Mouse (Mus musculus) Muller cell, postnatal 12 days (primary cell): ENCODE measurements around the gene Rpl22.
A peak's percentile ranks its signal among the peaks of the same experiment; 100 is the strongest.

Experiments used
- DNase-seq: peaks from one replicate; pipeline ENCODE4 v3.0.0-alpha.2; 2015; ENCODE audit errors: inconsistent ontology term

The Rpl22 gene

GRCm38 (mm10) chr4:152296874-152297861 is 28.4 kb upstream of the Rpl22 start, which contains the start of gene Icmt:
TSS of gene Icmt (plus strand) at chr4:152297227.
- DNase-seq: peak; percentile 99

- DNase-seq: no peak
These were observed 26.7 kb upstream of the Rpl22 start for GRCm38 (mm10) chr4:152298836-152299235.

GRCm38 (mm10) chr4:152300375-152300774 is 25.2 kb upstream of the Rpl22 start:
- no peak for DNase-seq

- DNase-seq: no peak
These were observed 23.5 kb upstream of the Rpl22 start for GRCm38 (mm10) chr4:152302012-152302411.

- DNase-seq: no peak
These were observed 22.4 kb upstream of the Rpl22 start for GRCm38 (mm10) chr4:152303172-152303571.

- DNase-seq: no peak
These were observed 20.9 kb upstream of the Rpl22 start for GRCm38 (mm10) chr4:152304685-152305084.

GRCm38 (mm10) chr4:152305991-152306390 is 19.6 kb upstream of the Rpl22 start:
- no peak for DNase-seq

GRCm38 (mm10) chr4:152307542-152307941 is 18.0 kb upstream of the Rpl22 start:
- no peak for DNase-seq

- no peak for DNase-seq
These were observed 13.4 kb upstream of the Rpl22 start for GRCm38 (mm10) chr4:152312186-152312585.

GRCm38 (mm10) chr4:152313211-152313632 is 12.3 kb upstream of the Rpl22 start:
- DNase-seq: peak; percentile 56

- DNase-seq: no peak
These were observed 11.6 kb upstream of the Rpl22 start for GRCm38 (mm10) chr4:152313934-152314333.

- DNase-seq: no peak
These were observed 9.9 kb upstream of the Rpl22 start for GRCm38 (mm10) chr4:152315498-152316213.

- no peak for DNase-seq
These were observed 7.9 kb upstream of the Rpl22 start for GRCm38 (mm10) chr4:152317631-152318033.

- peak; percentile 59 for DNase-seq
These were observed 6.9 kb upstream of the Rpl22 start, which contains the start of gene Rnf207 for GRCm38 (mm10) chr4:152318517-152319234. TSS of gene Rnf207 (minus strand) at chr4:152318993.

GRCm38 (mm10) chr4:152321464-152321863 is 4.1 kb upstream of the Rpl22 start:
- DNase-seq: no peak

- no peak for DNase-seq
These were observed 640 bp upstream of the Rpl22 start for GRCm38 (mm10) chr4:152324641-152325562.

GRCm38 (mm10) chr4:152326543-152326942 is 1.0 kb downstream of the Rpl22 start:
- DNase-seq: no peak

GRCm38 (mm10) chr4:152328691-152329090 is 3.1 kb downstream of the Rpl22 start:
- peak; percentile 59 for DNase-seq

- peak; percentile 59 for DNase-seq
These were observed 7.4 kb downstream of the Rpl22 start for GRCm38 (mm10) chr4:152332952-152333351.

GRCm38 (mm10) chr4:152333587-152333986 is 8.0 kb downstream of the Rpl22 start:
- DNase-seq: no peak

- no peak for DNase-seq
These were observed 12.2 kb downstream of the Rpl22 start for GRCm38 (mm10) chr4:152337772-152338171.
